ENCODE assay signal across 18 mouse cellular contexts in the genomic region with DNA sequence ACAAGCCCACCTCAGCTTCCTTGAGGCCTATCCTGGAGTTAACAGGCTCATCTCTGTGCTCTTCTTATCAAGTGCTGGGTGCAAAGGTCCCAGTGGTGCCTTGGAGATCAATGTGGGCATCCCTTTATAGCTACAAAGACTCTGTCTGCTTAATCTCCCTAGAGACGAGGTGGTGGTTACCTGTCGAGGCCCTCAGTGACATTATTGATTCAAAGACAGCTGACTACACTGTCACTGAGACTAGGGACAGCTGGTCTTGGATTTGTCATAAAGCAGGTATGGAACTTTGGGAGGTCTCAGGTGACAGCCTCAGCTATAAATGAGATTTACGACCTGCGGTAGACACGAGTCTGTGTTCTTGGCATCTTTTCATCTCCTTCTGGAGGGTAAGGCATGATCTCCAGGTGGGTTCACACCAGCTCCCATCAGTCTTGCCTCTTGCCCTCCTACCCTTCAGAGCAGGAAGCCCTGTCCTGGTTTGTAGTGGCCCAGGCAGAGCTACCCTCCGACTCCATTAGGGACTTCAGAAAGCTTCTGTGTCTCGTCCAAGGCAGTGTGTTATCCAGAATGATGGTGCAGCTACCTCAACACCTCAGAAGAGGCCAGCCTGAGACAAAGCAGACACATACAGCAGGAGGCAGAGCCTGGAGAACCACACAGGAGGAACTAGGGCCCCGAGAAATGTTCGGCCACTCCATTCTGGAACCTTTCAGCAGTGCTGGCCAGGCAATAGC.
DNase-seq lines count a peak whose midpoint lies in the region; ATAC-seq and TF ChIP-seq lines count a peak whose summit lies in the region.
"Had no signal": no experiment of that assay in that cellular context is flagged by ENCODE, and none has a peak within 500 bp of the region (broad histone marks: within the 10 kb centered on the region; RNA-seq: fewer than 3 reads in every experiment).

No protein-coding gene starts in this region.

- peaks cover 27% of the 10 kb centered on the region for H3K4me1 ChIP-seq in heart, embryonic 15.5 days (replicated peaks)
- peaks cover 29% of the 10 kb centered on the region for H3K4me1 ChIP-seq in brown adipose tissue, adult 24 weeks (ENCODE audit: control insufficient read depth, insufficient read depth, insufficient read length, low read length)
- peaks cover 40% of the 10 kb centered on the region for H3K4me1 ChIP-seq in limb, embryonic 10.5 days
- H3K4me1 ChIP-seq: forebrain, embryonic 13.5 days; neural tube, embryonic 13.5 days had no signal

- no peak overlapping the region for H3K4me3 ChIP-seq in gastrocnemius, adult 2 months
- H3K4me3 ChIP-seq in heart, embryonic 15.5 days, result no peak overlapping the region
- H3K4me3 ChIP-seq in brown adipose tissue, adult 24 weeks (ENCODE audit: insufficient read depth, low read depth, low read length), result no peak overlapping the region
- no peak overlapping the region for H3K4me3 ChIP-seq in limb, embryonic 10.5 days
- H3K4me3 ChIP-seq: forebrain, embryonic 13.5 days; neural tube, embryonic 13.5 days had no signal

- H3K27ac ChIP-seq in gastrocnemius, adult 2 months, result peak overlapping the region; percentile 55
- peak overlapping the region; percentile 2; the same call in 1 of the 2 replicates for H3K27ac ChIP-seq in heart, embryonic 15.5 days
- peak overlapping the region; percentile 82 for H3K27ac ChIP-seq in brown adipose tissue, adult 24 weeks (replicated peaks; ENCODE audit: low read depth, low read length)
- H3K27ac ChIP-seq in limb, embryonic 10.5 days, result peak overlapping the region; percentile 46; the same call in 1 of the 2 replicates
- H3K27ac ChIP-seq: forebrain, embryonic 13.5 days; kidney, postnatal 0 days; neural tube, embryonic 13.5 days had no signal

- H3K36me3 ChIP-seq in heart, embryonic 15.5 days, result no peaks in the 10 kb centered on the region
- no peaks in the 10 kb centered on the region for H3K36me3 ChIP-seq in limb, embryonic 10.5 days
- H3K36me3 ChIP-seq: neural tube, embryonic 13.5 days had no signal

- no peak overlapping the region for H3K9ac ChIP-seq in heart, embryonic 15.5 days
- H3K9ac ChIP-seq: forebrain, embryonic 13.5 days; neural tube, embryonic 13.5 days had no signal

- 48% methylated on average over 9 of the region's 9 CpGs for WGBS in heart, embryonic 15.5 days
- WGBS in limb, embryonic 10.5 days, result 47% methylated on average over 9 of the region's 9 CpGs

- ATAC-seq in heart, embryonic 15.5 days (replicated peaks; ENCODE audit: insufficient number of reproducible peaks, insufficient read depth, low FRiP score, low read depth), result no peak; the same call in 1 of the 2 replicates
- ATAC-seq: forebrain, embryonic 13.5 days had no signal

- H3K4me2 ChIP-seq in heart, embryonic 15.5 days, result no peak overlapping the region
- H3K4me2 ChIP-seq: forebrain, embryonic 13.5 days; midbrain, embryonic 11.5 days; neural tube, embryonic 13.5 days had no signal

- H3K27me3 ChIP-seq in heart, embryonic 15.5 days, result no peaks in the 10 kb centered on the region
- H3K27me3 ChIP-seq in limb, embryonic 10.5 days (ENCODE audit: low read depth, poor library complexity, severe bottlenecking), result no peaks in the 10 kb centered on the region
- H3K27me3 ChIP-seq: forebrain, embryonic 13.5 days; neural tube, embryonic 13.5 days had no signal

- DNase-seq in gastrocnemius, adult 2 months, result no peak
- no peak for DNase-seq in gastrocnemius, postnatal 4 days (ENCODE audit: low spot score in 2 of 2)
- no peak for DNase-seq in heart, postnatal 36 days
- peak; percentile 38 for DNase-seq in limb, embryonic 10.5 days (ENCODE audit: low spot score)
- no peak for DNase-seq in spleen, postnatal 4 days (ENCODE audit: low spot score in 2 of 2)
- DNase-seq in kidney, adult 8-10 months, result no peak
- DNase-seq: cerebellum, adult 11 months; cerebellum, postnatal 14 days; layer of hippocampus, postnatal 36 days; left cerebral cortex, postnatal 4 days; lung, adult 2 months; right cerebral cortex, postnatal 14 days had no signal

- TF ChIP-seq CTCF in gastrocnemius, adult 2 months (IDR thresholded peaks at IDR 0.05), result no peak

- H3K9me3 ChIP-seq in heart, embryonic 15.5 days (replicated peaks), result no peaks in the 10 kb centered on the region
- no peaks in the 10 kb centered on the region for H3K9me3 ChIP-seq in limb, embryonic 10.5 days (replicated peaks)
- H3K9me3 ChIP-seq: forebrain, embryonic 13.5 days; neural tube, embryonic 13.5 days had no signal

- intact Hi-C loops in gastrocnemius, adult 2 months (cut with DNase I), result no loop called here
- intact Hi-C loops in heart, postnatal 36 days (cut with DNase I), result loop anchor here (5.0 kb wide), 1 partner anchor 72 kb away; no protein-coding TSS in a partner anchor

Comparison
In these comparisons a context has a peak if more than half of its experiments do, and no peak if none do; other contexts are left out.
1. H3K27ac ChIP-seq: peak in every context shown above with its lines; median percentile 82 in brown adipose tissue, adult 24 weeks; 55 in gastrocnemius, adult 2 months; 46 in limb, embryonic 10.5 days; 2 in heart, embryonic 15.5 days.